Mouse (Mus musculus): ENCODE measurements around the gene Aox1.
"Not testable (repeated sequence)": the region's sequence is repeated elsewhere in the genome, so short reads cannot be mapped to it uniquely, and the experiment has no call there.

Gene Aox1

GRCm38 (mm10) chr1:58029636-58030117 is at the start of gene Aox1:
Gene Aox1, plus strand, starts transcription at chr1:58029931.
- DNase-seq (ENCODE audit: low spot score in 2 of 2): no peak

DNA sequence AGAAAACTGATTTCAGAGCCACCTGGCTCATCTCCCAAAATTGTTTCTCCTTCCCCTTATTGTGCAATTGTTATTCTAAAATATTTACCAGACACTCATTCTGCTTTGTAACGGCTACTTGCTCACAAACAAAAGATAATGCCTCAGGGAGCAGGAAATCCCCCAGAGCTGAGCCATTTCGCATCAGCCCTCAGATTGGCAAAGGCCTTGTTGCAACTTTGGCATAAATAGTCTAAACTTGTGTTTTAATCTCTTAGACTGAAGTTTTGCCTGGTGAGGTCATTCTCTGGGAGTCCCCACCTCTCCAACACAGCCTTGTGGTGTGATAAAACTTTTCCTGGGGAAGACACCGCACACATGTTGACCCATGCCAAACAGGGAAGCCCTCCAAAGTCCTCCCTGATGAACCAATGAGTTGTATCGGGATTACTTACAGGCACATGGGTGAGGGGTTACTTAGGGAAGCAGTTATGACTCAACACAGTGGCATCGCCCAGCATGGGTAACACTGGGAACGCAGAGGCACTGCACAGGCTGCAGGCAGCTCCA is 40.6 kb upstream of the Aox1 start:
- DNase-seq (ENCODE audit: low spot score in 2 of 2): no peak

- no peak for DNase-seq (ENCODE audit: low spot score in 2 of 2)
Observed at GRCm38 (mm10) chr1:57991277-57991676, 38.5 kb upstream of the Aox1 start.

- DNase-seq (ENCODE audit: low spot score in 2 of 2): peak; percentile 93 to 96
Observed at GRCm38 (mm10) chr1:57995432-57996132, 34.1 kb upstream of the Aox1 start, which contains the start of gene Sgo2a. Gene Sgo2a, plus strand, starts transcription at chr1:57995971.

DNA sequence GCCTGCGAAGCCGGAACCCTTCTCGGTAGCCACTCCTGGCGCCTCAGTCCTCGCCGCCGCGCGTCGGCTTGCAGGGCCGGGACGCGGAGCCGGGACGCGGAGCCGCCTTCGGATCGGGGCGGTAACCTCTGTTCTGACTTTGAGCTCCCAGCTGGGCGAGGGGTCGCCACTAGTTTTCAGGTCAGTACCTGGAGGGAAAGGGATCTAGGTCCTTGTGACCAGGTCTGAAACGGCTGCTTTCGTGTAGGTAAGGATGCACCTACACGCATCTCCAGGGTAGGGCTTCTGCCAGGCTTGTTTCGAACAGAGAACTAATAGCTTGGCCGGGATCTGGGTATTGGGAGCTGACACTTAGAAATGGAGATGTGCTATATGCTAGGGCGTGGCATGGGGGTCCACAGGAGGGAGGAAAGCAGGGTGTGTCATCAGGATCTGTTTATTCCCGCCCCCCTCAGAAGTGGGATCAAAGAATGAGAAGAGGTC is 33.6 kb upstream of the Aox1 start:
- no peak for DNase-seq (ENCODE audit: low spot score in 2 of 2)

DNA sequence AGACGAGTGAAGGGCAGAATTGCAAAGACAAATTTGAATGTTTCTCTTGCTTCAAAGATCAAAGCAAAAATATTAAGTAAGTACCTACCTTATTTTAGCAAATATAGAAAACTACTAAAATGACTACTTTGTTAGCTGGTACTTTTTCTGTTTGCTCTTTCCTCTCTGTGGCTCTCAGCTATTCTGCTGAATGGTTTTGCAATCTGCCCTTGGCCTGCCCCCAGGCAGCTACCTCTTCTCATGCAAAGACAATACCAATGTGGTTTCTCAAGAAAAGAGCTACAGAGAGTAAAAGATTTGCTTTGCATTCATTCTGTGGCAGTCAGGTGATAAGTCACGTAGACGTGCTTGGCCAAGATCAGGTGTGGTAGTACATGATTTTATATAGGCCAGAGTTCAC is 31.6 kb upstream of the Aox1 start:
- DNase-seq (ENCODE audit: low spot score in 2 of 2): no peak

DNA sequence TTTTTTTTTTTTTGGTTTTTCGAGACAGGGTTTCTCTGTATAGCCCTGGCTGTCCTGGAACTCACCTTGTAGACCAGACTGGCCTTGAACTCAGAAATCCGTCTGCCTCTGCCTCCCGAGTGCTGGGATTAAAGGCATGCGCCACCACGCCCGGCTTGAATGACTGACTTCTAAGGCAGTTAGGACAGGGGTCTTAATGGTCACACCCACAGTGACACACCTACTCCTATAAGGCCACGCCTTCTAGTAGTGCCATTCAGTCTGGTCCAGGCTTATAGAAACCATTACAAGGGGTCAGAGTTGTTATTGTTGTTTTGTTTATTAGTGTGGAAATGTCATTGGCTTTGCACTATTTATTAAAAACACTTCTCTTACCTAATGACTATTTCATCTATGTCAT is 23.3 kb upstream of the Aox1 start:
- DNase-seq (ENCODE audit: low spot score in 2 of 2): not testable (repeated sequence)

GRCm38 (mm10) chr1:58018856-58019255 is 10.9 kb upstream of the Aox1 start, which contains the start of gene Kctd18:
Gene Kctd18, minus strand, starts transcription at chr1:58018956.
- DNase-seq (ENCODE audit: low spot score in 2 of 2): no peak

DNA sequence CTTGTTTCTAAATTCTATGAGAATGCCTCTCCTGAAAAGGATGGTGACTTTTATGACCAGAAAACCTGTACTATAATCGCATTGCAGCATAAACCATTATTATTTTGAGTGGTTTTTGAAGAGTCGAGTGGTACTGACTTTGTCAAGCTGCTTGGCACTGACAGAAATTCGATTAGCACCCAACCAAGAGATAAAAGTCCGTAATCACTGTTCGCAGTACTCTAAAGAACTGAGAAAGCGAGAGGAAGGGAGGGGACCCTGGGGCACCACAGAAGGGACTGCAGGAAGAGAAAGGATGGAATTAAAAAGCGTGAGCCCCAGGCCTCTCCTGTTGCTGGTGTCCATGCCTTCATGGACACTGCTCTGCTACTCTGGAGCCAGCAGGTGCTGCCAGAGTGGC is 2.0 kb upstream of the Aox1 start:
- no peak for DNase-seq (ENCODE audit: low spot score in 2 of 2)

GRCm38 (mm10) chr1:58030156-58030871 is 583 bp downstream of the Aox1 start:
- no peak for DNase-seq (ENCODE audit: low spot score in 2 of 2)

- peak; percentile 41 to 77 for DNase-seq (ENCODE audit: low spot score in 2 of 2)
Observed at GRCm38 (mm10) chr1:58031160-58031769, 1.5 kb downstream of the Aox1 start.

DNA sequence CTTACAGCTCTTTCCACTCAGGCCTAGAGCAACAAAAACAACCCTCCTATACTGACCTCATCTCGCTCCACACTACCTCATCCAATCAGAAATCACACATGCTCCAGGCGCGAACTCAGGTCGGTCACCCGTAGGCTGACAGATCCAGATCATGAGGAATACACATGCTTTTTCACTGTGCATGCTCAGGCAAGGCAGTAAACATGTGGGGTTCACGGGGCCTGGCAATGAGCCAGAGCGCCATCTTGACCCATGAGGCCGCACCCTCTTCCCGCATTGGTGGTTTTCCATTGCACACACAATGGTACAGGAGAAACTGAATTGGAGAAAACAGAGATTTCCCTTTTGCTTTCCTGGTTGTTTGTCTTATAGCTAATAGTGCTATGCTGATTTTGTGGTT is 7.6 kb downstream of the Aox1 start:
- not testable (repeated sequence) for DNase-seq (ENCODE audit: low spot score in 2 of 2)

GRCm38 (mm10) chr1:58045076-58045475 is 15.3 kb downstream of the Aox1 start:
- DNase-seq (ENCODE audit: low spot score in 2 of 2): no peak

DNA sequence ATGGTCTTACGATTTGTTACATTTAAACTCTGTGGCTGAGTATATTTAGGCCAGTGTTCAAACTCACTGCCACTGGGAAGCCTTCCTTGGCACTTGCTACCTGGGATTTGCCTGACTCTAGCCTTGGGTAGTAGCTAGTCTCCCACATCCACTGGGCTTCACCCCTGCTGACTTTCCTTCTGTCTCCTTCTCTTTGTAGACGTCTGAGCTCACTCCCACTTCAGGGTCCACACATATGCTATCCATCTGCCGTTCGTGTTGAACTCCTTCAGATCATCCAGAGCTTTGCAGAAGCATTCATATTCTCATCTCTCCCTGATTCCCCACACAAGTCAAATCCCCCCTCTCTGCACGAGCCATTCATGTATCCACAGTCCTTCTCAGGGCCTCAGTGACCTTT is 15.8 kb downstream of the Aox1 start:
- no peak for DNase-seq (ENCODE audit: low spot score in 2 of 2)

DNA sequence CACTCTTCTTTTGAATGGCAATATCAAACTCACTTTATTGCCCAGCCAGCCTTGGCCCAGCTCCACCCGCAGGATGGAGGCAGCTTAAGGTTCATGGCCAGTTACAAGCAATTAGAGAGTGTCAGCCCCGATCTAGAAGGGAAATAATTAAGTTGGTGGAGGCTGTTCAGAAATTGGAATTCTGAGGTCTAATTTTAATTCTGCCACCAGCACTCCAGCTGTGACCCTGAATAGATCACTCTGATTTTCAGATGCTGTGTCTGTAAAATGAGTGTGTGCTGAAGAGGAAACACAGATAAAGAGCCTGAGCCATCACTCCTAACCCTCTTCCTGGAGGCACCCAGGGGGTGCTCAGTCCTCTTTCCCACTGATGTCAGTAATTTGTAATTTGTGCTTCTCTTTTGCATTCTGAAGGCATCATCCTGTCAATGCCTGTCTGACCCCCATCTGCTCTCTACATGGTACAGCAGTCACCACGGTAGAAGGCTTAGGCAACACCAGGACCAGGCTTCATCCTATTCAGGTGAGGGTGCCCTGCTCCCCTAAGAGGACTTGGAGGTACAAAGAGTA is 17.1 kb downstream of the Aox1 start:
- no peak for DNase-seq (ENCODE audit: low spot score in 2 of 2)

- DNase-seq (ENCODE audit: low spot score in 2 of 2): no peak
Observed at GRCm38 (mm10) chr1:58049126-58049525, 19.4 kb downstream of the Aox1 start.

GRCm38 (mm10) chr1:58055598-58055997 is 25.9 kb downstream of the Aox1 start:
- no peak for DNase-seq (ENCODE audit: low spot score in 2 of 2)

DNA sequence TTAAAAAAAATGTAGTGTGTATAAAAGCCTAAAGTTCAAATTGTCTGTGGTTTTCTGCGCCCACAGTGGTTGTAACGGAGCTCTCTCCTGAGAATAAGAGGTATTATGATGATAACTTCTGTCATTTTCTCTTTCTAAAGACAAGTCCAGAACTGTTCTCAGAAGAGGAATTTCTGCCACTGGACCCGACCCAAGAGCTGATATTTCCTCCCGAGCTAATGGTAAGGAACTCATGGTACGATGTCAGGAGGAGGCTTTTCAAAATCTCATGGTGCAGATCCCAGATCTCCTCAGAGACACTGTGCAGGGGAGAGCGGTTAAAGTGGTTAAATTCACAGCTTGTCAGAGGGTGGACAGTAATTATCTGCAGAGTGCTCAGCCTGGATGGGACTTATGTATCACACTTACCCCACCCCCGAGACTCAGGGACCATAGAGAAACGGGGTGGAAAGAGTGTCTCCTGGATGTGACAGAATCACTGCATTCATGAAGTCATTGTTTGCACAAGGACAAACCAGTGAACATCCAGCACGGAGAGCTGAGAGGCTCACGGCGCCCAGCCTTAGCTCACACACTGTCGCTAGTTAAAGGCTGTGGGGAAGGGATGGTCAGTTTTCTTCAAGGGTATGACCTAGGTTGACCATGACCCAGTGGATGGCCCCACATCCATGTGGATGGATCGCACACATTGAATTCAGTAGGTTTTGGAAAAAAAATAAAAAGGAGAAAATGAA is 26.5 kb downstream of the Aox1 start:
- no peak for DNase-seq (ENCODE audit: low spot score in 2 of 2)

- no peak for DNase-seq (ENCODE audit: low spot score in 2 of 2)
Observed at GRCm38 (mm10) chr1:58056939-58057338, 27.2 kb downstream of the Aox1 start.

DNA sequence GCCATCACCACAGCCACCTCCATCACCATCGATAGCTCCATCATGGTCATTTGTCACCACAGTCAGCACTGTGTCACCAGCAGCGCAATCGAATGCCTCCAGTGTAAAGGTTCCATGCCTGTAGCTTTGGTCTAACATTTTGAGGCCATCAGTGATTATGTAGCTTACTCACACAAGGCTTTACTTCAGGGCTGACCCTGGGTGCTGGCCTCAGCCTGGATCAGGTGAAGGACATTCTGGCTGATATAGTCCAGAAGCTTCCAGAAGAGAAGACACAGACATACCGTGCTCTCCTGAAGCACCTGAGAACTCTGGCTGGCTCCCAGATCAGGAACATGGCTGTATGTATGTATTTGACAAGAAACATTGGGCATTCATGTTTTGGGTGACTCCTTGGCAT is 29.1 kb downstream of the Aox1 start:
- no peak for DNase-seq (ENCODE audit: low spot score in 2 of 2)

- no peak for DNase-seq (ENCODE audit: low spot score in 2 of 2)
Observed at GRCm38 (mm10) chr1:58062131-58062530, 32.4 kb downstream of the Aox1 start.
